Mouse (Mus musculus) common myeloid progenitor, adult 5-6 weeks (primary cell): ENCODE results near the gene Sf3b1. TPM values are rescaled to one million over a fixed set of nuclear protein-coding genes. Genes with fewer than 3 reads are reported as not detected.
A peak's percentile ranks its signal among the peaks of the same experiment; 100 is the strongest.
"Not testable (repeated sequence)": the region's sequence is repeated elsewhere in the genome, so short reads cannot be mapped to it uniquely, and the experiment has no call there.

Experiments
- ATAC-seq: replicated peaks from 2 replicates; pipeline ENCODE4 v1.8.0; 2016; ENCODE audit warnings: low read depth, mild to moderate bottlenecking, moderate TSS enrichment, inconsistent platforms; ENCODE audit not compliant: poor library complexity, severe bottlenecking
- total RNA-seq: library from RNA; stranded (forward); fragments of 200-1000, 187-1606 nt; gene quantifications from 2 replicates; pipeline ENCODE4 v1.2.3, GENCODE M21; 2017

The Sf3b1 gene
- total RNA-seq, 1 experiment from 2014 or later, result 355 TPM

- 0 out of 2 replicates have a peak, but pooled peaks have one; percentile 13 for ATAC-seq
These were observed 2.2 kb upstream of the Sf3b1 start for GRCm38 (mm10) chr1:55029446-55029845.

GRCm38 (mm10) chr1:55028512-55029249 lies 1.4 kb upstream of the Sf3b1 start:
- ATAC-seq, result peak; percentile 77

GRCm38 (mm10) chr1:55027966-55028365 lies 685 bp upstream of the Sf3b1 start:
- ATAC-seq, result no peak

GRCm38 (mm10) chr1:55026444-55027252 lies 633 bp downstream of the Sf3b1 start:
- ATAC-seq, result no peak

GRCm38 (mm10) chr1:55025656-55026430 lies 1.4 kb downstream of the Sf3b1 start:
- ATAC-seq, result 0 out of 2 replicates have a peak, but pooled peaks have one; percentile 4

- ATAC-seq, result no peak
These were observed 5.4 kb downstream of the Sf3b1 start for GRCm38 (mm10) chr1:55021907-55022306.

- ATAC-seq, result no peak
These were observed 14.8 kb downstream of the Sf3b1 start for GRCm38 (mm10) chr1:55012513-55012912.

- not testable (repeated sequence) for ATAC-seq
These were observed 19.0 kb downstream of the Sf3b1 start for GRCm38 (mm10) chr1:55008313-55008712.

GRCm38 (mm10) chr1:54993581-54993980 lies 33.7 kb downstream of the Sf3b1 start:
- no peak for ATAC-seq

GRCm38 (mm10) chr1:54986248-54986647 lies 41.0 kb downstream of the Sf3b1 start:
- no peak for ATAC-seq

GRCm38 (mm10) chr1:54985831-54986230 lies 41.5 kb downstream of the Sf3b1 start:
- no peak for ATAC-seq

- ATAC-seq, result no peak
These were observed 43.1 kb downstream of the Sf3b1 start for GRCm38 (mm10) chr1:54984154-54984553.

- peak; percentile 42; the same call in 1 of the 2 replicates for ATAC-seq
These were observed 43.9 kb downstream of the Sf3b1 start for GRCm38 (mm10) chr1:54983339-54983738.

- ATAC-seq, result peak; percentile 59
These were observed 44.6 kb downstream of the Sf3b1 start for GRCm38 (mm10) chr1:54982636-54983035.

- peak; percentile 68; the same call in 1 of the 2 replicates for ATAC-seq
These were observed 47.9 kb downstream of the Sf3b1 start for GRCm38 (mm10) chr1:54979226-54979984.

GRCm38 (mm10) chr1:54971687-54972404 lies 55.4 kb downstream of the Sf3b1 start:
- no peak for ATAC-seq

GRCm38 (mm10) chr1:54966858-54967257 lies 60.4 kb downstream of the Sf3b1 start:
- ATAC-seq, result no peak

GRCm38 (mm10) chr1:54965159-54965995 lies 61.9 kb downstream of the Sf3b1 start:
- ATAC-seq, result no peak
